Mouse (Mus musculus) forebrain, embryonic 11.5 days (tissue): ENCODE results near the gene Klrb1b. TPM values are rescaled to one million over a fixed set of nuclear protein-coding genes. Genes with fewer than 3 reads are reported as not detected.
"Not testable (repeated sequence)": the region's sequence is repeated elsewhere in the genome, so short reads cannot be mapped to it uniquely, and the experiment has no call there.

Source experiments
- ATAC-seq: fragments of 200-750 bp; cut with Nextera tagmentation; replicated peaks from 2 replicates; pipeline ENCODE4 v1.8.0; 2017; ENCODE audit warnings: moderate TSS enrichment; ENCODE audit not compliant: low FRiP score
- DNase-seq: peaks from one replicate; pipeline ENCODE4 v3.0.0-alpha.2; 2017; ENCODE audit warnings: low spot score
- H3K27ac ChIP-seq: fragments of 300-500 bp; sonication (generic); 2 replicates; pipeline ENCODE4 v1.5.1; 2014; ENCODE audit warnings: low read depth, low read length
- H3K27me3 ChIP-seq: fragments of 300-500 bp; sonication (generic); 2 replicates; pipeline ENCODE4 v1.6.1; 2014; ENCODE audit warnings: mild to moderate bottlenecking, low read length, mixed read lengths; ENCODE audit not compliant: control insufficient read depth, insufficient read depth
- H3K36me3 ChIP-seq: fragments of 300-500 bp; sonication (generic); 2 replicates; pipeline ENCODE4 v1.6.1; 2014; ENCODE audit warnings: mild to moderate bottlenecking, low read length, moderate library complexity, mixed read lengths; ENCODE audit not compliant: control insufficient read depth, insufficient read depth
- H3K4me1 ChIP-seq: fragments of 300-500 bp; sonication (generic); replicated peaks from 2 replicates; pipeline ENCODE4 v1.6.1; 2014; ENCODE audit warnings: low read length, mixed read lengths; ENCODE audit not compliant: control insufficient read depth, insufficient read depth
- H3K4me2 ChIP-seq: fragments of 300-500 bp; sonication (generic); 2 replicates; pipeline ENCODE4 v1.6.1; 2014; ENCODE audit warnings: low read depth, mild to moderate bottlenecking, low read length, moderate library complexity, mixed read lengths; ENCODE audit not compliant: severe bottlenecking
- H3K4me3 ChIP-seq: fragments of 300-500 bp; sonication (generic); 2 replicates; pipeline ENCODE4 v1.5.1; 2014; ENCODE audit warnings: low read depth, low read length
- H3K9ac ChIP-seq: fragments of 300-500 bp; sonication (generic); 2 replicates; pipeline ENCODE4 v1.6.1; 2014; ENCODE audit warnings: low read length
- H3K9me3 ChIP-seq: fragments of 300-500 bp; sonication (generic); 2 replicates; pipeline ENCODE4 v1.6.1; 2016; ENCODE audit warnings: low read length, mixed read lengths; ENCODE audit not compliant: control insufficient read depth
- WGBS: fragments of 180-500 bp; shearing (Covaris S2); extraction: QIAGEN DNeasy Blood & Tissue Kit; methylation state at CpG from one replicate; pipeline ENCODE4 v1.1.7; 2014; 5-methylcytosine and 5-hydroxymethylcytosine counted together
- polyA plus RNA-seq: library from polyadenylated mRNA; unstranded; fragments of >200 nt; fragmentation: Nextera tagmentation; extraction: Ambion mirVana; gene quantifications from 2 replicates; pipeline ENCODE4 v1.2.1, GENCODE M21; 2014

Klrb1b gene
- polyA plus RNA-seq, 1 experiment from 2014 or later = not detected

DNA sequence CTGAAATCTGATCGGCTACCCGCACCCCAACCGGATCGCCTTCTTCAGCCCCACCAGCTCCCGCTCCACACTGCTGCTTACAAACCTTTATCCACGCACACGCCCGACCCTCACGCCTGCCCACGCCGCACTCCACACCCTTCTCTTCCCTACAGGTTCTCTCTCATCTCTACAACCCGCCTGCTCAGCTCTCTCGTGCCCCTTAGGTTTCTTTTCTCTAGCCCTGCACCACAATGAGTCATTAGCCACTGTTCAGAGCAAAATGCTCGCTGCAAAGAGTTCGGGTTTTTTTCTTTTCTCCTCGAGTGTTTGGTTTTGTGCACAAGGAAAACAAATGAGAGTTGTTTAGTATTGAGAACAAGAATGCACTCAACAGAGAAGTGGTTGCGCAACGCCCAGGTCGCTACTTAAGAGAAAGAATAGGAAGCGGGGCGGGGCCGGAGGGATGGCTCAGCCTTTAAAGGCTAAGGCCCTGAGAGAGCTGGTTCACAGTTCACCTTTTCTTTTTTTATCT is 17.4 kb upstream of the Klrb1b start:
- WGBS = 0% methylated on average over 22 of the region's 22 CpGs
- Histone ChIP-seq H3K4me1 (peaks cover 9% of the 10 kb centered on the region; the same call in 1 of the 2 replicates), H3K9me3 (no peaks in the 10 kb centered on the region), H3K36me3 (no peaks in the 10 kb centered on the region), H3K27me3 (no peaks in the 10 kb centered on the region), H3K4me3 (peak overlapping the region; percentile 76), H3K27ac (peak overlapping the region; percentile 74), H3K9ac (peak overlapping the region; percentile 71), H3K4me2 (peak overlapping the region; percentile 58)
- ATAC-seq (peak; percentile 34), DNase-seq (peak; percentile 74)

DNA sequence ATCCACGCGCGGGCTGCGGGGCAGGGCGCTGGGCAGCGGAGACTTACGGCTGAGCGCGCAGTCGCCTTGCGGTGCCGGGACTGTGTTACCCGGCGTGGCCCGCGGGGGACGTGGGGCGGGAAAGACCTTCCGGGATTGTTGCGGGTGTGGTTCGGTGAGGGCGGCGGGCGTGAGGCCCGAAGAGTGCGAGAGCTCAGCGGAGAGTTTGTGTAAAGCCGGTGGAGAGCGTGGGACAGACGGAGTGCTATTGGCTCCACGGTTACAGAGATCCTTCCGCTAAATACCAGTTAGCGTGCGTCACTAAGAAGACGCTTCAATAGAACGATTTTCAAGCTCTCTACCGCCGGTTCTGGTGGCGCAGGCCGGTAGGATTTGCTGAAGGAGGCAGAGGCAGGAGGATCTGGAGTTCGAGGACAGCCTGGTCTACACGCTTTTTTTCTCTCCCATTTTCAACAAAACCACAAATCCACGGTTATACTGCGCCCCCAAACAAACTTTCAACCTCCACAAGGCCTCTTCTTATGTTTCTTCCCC is 16.9 kb upstream of the Klrb1b start:
- ATAC-seq = peak; percentile 67
- peak overlapping the region; percentile 74 for H3K27ac ChIP-seq
- H3K4me3 ChIP-seq = peak overlapping the region; percentile 76
- no peaks in the 10 kb centered on the region for H3K27me3 ChIP-seq
- H3K4me1 ChIP-seq = peaks cover 9% of the 10 kb centered on the region; the same call in 1 of the 2 replicates
- WGBS = under 1% methylated on average over 44 of the region's 44 CpGs
- no peaks in the 10 kb centered on the region for H3K9me3 ChIP-seq
- peak overlapping the region; percentile 59 for H3K4me2 ChIP-seq
- peak; percentile 96 for DNase-seq
- H3K9ac ChIP-seq = peak overlapping the region; percentile 73
- no peaks in the 10 kb centered on the region for H3K36me3 ChIP-seq

DNA sequence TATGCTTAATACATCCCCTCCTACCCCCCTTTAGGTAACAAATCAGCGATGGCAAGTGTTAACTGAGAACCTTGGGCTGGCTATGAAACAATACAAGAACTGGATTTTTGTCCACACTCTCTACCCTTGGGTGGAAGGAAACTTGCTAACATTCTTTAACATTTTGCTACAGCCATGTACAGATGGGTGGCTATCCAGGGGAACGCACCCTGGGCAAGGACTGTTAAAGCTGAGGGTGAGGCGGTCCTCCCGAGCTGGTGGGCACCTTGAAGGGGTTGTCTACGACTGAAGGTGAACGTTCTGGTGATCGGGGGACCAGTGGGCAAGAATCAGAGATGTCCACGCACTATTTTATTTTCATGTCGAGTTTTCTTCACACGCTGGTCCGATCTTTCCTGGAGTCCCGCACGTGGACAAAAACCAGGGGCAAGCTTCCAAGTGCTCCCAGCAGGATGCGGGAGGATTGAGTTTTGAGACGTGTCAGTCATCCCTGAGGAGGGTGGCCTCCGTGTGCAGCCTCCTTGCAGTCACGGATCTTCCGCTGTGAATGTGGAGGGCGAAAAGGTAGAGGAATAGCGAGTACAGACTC is 16.3 kb upstream of the Klrb1b start:
- Histone ChIP-seq H3K4me2 (peak overlapping the region; percentile 59), H3K9ac (peak overlapping the region; percentile 73), H3K4me3 (peak overlapping the region; percentile 76), H3K27me3 (no peaks in the 10 kb centered on the region), H3K9me3 (no peaks in the 10 kb centered on the region), H3K36me3 (no peaks in the 10 kb centered on the region), H3K27ac (peak overlapping the region; percentile 62; the same call in 1 of the 2 replicates), H3K4me1 (peaks cover 9% of the 10 kb centered on the region; the same call in 1 of the 2 replicates)
- ATAC-seq (no peak), DNase-seq (no peak)
- WGBS = under 1% methylated on average over 20 of the region's 20 CpGs

DNA sequence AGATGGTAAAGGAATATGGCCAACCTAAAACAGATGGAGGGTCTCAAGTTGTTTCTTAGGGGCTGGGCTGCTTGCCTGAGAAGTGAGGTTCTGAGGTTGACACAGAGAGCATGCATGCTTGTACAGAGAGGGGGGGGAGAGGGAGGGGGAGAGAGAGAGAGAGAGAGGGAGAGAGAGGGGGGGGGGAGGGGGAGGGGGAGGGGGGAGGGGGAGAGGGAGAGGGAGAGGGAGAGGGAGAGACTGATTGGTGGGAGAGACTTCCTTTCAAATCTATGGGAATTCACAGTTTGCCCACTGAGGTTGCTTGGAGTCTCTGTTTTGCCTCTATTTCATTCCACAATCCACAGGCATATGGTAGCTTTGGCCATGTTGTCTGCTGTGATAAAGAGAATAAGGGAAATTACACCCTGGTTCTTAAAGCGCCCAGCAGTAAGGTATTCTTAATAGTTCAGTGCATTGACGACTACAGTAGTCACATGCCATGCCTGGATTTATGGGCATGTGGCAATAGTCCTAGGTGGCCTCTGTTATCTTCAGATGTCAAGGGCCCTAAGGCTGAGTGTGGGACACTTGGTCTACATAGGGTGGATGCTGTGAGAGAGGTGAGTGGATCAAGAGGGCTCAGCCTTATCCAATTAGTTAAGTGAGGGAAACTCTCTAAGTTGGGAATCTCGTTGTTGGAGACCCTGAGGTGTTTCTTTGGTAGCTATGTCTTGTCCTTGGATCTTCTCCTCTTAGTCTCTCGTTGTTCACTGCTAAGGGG is 15.4 kb upstream of the Klrb1b start:
- H3K9me3 ChIP-seq = no peaks in the 10 kb centered on the region
- H3K27ac ChIP-seq = no peak overlapping the region
- WGBS = 46% methylated on average over 4 of the region's 4 CpGs
- no peaks in the 10 kb centered on the region for H3K36me3 ChIP-seq
- ATAC-seq = no peak
- H3K4me1 ChIP-seq = peaks cover 11% of the 10 kb centered on the region; the same call in 1 of the 2 replicates
- peak; percentile 53 for DNase-seq
- no peaks in the 10 kb centered on the region for H3K27me3 ChIP-seq
- peak overlapping the region; percentile 76 for H3K4me3 ChIP-seq
- H3K9ac ChIP-seq = no peak overlapping the region; the same call in 1 of the 2 replicates
- peak overlapping the region; percentile 59; the same call in 1 of the 2 replicates for H3K4me2 ChIP-seq

DNA sequence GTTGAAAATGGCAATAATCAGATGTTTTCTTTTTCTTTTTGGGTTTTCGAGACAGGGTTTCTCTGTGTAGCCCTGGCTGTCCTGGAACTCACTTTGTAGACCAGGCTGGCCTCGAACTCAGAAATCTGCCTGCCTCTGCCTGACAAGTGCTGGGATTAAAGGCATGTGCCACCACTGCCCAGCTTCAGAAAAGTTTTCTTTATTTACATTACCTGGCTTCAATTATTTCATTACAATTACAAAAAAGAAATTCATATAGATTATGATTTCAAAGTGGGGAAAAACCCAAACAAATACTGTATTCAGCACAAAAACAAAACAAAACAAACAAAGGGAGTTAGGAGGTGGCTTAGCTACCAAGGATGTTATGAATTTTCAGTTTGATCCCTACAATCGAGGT is 14.5 kb upstream of the Klrb1b start:
- H3K9ac ChIP-seq, H3K27me3 ChIP-seq, H3K4me3 ChIP-seq, H3K9me3 ChIP-seq, H3K4me2 ChIP-seq, H3K36me3 ChIP-seq, ATAC-seq, H3K27ac ChIP-seq, DNase-seq: not testable (repeated sequence)
- peaks cover 11% of the 10 kb centered on the region; the same call in 1 of the 2 replicates for H3K4me1 ChIP-seq
- WGBS = 85% methylated on average over 3 of the region's 3 CpGs

DNA sequence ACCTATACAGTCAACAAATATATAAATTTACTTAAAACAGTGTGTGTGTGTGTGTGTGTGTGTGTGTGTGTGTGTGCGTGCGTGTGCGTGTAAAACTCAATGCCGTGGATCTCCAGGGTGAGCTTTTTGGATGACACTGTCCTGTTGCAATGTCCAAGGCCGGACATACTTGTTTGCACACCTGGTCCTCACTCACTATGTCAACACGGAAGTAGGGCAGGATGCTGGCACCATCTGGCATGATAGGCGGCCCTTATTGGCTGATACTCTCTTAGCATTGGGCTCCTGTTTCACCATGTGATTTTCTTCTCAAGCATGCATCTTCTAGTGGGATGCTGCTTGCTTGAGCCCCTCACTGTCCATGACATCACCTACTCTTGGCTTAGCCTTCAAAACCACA is 13.8 kb upstream of the Klrb1b start:
- H3K9ac ChIP-seq = no peak overlapping the region
- H3K27me3 ChIP-seq = no peaks in the 10 kb centered on the region
- no peaks in the 10 kb centered on the region for H3K36me3 ChIP-seq
- peak overlapping the region; percentile 68; the same call in 1 of the 2 replicates for H3K4me2 ChIP-seq
- H3K4me3 ChIP-seq = peak overlapping the region; percentile 76; the same call in 1 of the 2 replicates
- no peak overlapping the region for H3K27ac ChIP-seq
- ATAC-seq (no peak), DNase-seq (peak; percentile 47)
- 70% methylated on average over 7 of the region's 7 CpGs for WGBS
- peaks cover 11% of the 10 kb centered on the region; the same call in 1 of the 2 replicates for H3K4me1 ChIP-seq
- no peaks in the 10 kb centered on the region for H3K9me3 ChIP-seq

DNA sequence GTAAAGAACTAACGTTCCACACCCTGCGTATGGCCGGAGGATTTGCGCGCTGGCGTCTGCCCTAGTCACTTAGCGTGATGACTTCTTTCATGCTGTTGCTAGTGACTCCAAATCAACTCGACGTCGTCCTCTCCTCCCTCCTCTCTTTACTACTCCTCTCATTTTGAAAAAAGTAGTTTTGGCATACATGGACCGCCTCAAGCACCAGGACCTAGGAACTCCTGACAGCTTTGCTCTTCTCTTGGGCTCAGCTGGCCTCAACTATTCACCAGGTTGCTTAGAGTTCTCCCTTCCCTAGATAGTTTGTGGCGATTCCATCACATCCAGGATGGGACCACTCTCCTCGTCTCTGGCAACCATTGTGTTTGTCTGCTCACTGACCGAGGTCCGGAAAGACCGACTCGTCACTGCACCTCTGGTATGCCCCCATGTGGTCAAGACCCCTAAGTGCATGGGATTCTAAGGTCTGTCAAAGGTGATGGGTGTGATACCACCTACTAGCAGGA is 13.2 kb upstream of the Klrb1b start:
- H3K4me2 ChIP-seq = peak overlapping the region; percentile 68
- peak; percentile 14 for ATAC-seq

More for the DNA sequence above, 13.2 kb upstream of the Klrb1b start:
- Histone ChIP-seq H3K36me3 (no peaks in the 10 kb centered on the region), H3K9ac (peak overlapping the region; percentile 52), H3K27ac (peak overlapping the region; percentile 57), H3K4me1 (peaks cover 10% of the 10 kb centered on the region; the same call in 1 of the 2 replicates), H3K4me3 (peak overlapping the region; percentile 76), H3K27me3 (no peaks in the 10 kb centered on the region), H3K9me3 (no peaks in the 10 kb centered on the region)
- DNase-seq = peak; percentile 89
- WGBS = under 1% methylated on average over 17 of the region's 17 CpGs
